Mouse (Mus musculus) spleen, postnatal 14 days (tissue): ENCODE measurements around the gene Ttc16.

ENCODE experiments used
- DNase-seq, 2 experiments: peaks; one replicate each; pipeline ENCODE4 v3.0.0; 2021 to 2022; ENCODE audit warnings: low spot score in 2 of 2

The Ttc16 gene

GRCm38 (mm10) chr2:32779714-32780113 lies 4.3 kb upstream of the Ttc16 start:
- no peak for DNase-seq

- peak in 1 of 2 experiments; percentile 40 for DNase-seq
These were observed 3.7 kb upstream of the Ttc16 start for GRCm38 (mm10) chr2:32779131-32779530.

GRCm38 (mm10) chr2:32778081-32778480 lies 2.6 kb upstream of the Ttc16 start:
- no peak for DNase-seq

- DNase-seq, result no peak
These were observed 759 bp upstream of the Ttc16 start for GRCm38 (mm10) chr2:32776192-32776591.

- no peak for DNase-seq
These were observed 2.7 kb downstream of the Ttc16 start for GRCm38 (mm10) chr2:32772626-32773279.

- DNase-seq, result no peak
These were observed 3.5 kb downstream of the Ttc16 start for GRCm38 (mm10) chr2:32771886-32772285.

- no peak for DNase-seq
These were observed 5.9 kb downstream of the Ttc16 start for GRCm38 (mm10) chr2:32769327-32770085.

GRCm38 (mm10) chr2:32768661-32769285 lies 6.7 kb downstream of the Ttc16 start:
- no peak for DNase-seq

GRCm38 (mm10) chr2:32767241-32767640 lies 8.2 kb downstream of the Ttc16 start:
- no peak for DNase-seq

- DNase-seq, result no peak
These were observed 12.1 kb downstream of the Ttc16 start for GRCm38 (mm10) chr2:32763353-32763752.

- DNase-seq, result no peak
These were observed 13.6 kb downstream of the Ttc16 start for GRCm38 (mm10) chr2:32761859-32762258.

GRCm38 (mm10) chr2:32761361-32761760 lies 14.1 kb downstream of the Ttc16 start:
- no peak for DNase-seq

GRCm38 (mm10) chr2:32759001-32759400 lies 16.4 kb downstream of the Ttc16 start:
- DNase-seq, result no peak

- no peak for DNase-seq
These were observed 16.9 kb downstream of the Ttc16 start for GRCm38 (mm10) chr2:32758503-32758902.

- DNase-seq, result peak; percentile 92 to 94
These were observed 18.2 kb downstream of the Ttc16 start, which contains the start of gene Tor2a for GRCm38 (mm10) chr2:32757056-32757845. Gene Tor2a, plus strand, starts transcription at chr2:32757234.

GRCm38 (mm10) chr2:32756674-32757055 lies 18.8 kb downstream of the Ttc16 start:
- DNase-seq, result no peak

GRCm38 (mm10) chr2:32752181-32752580 lies 23.3 kb downstream of the Ttc16 start:
- DNase-seq, result no peak

- DNase-seq, result no peak
These were observed 23.8 kb downstream of the Ttc16 start for GRCm38 (mm10) chr2:32751665-32752033.

- no peak for DNase-seq
These were observed 24.4 kb downstream of the Ttc16 start for GRCm38 (mm10) chr2:32750887-32751664.

- DNase-seq, result no peak
These were observed 25.2 kb downstream of the Ttc16 start for GRCm38 (mm10) chr2:32750199-32750598.

GRCm38 (mm10) chr2:32749082-32749481 lies 26.4 kb downstream of the Ttc16 start:
- no peak for DNase-seq
